Mouse (Mus musculus) erythroblast, embryonic 14.5 days (primary cell): ENCODE measurements around the gene Rgcc. TPM values are rescaled to one million over a fixed set of nuclear protein-coding genes. Genes with fewer than 3 reads are reported as not detected.

Source experiments
- H3K27me3 ChIP-seq: 2 replicates; pipeline ENCODE4 v1.6.1; 2012; ENCODE audit warnings: inconsistent platforms; ENCODE audit not compliant: control insufficient read depth
- H3K36me3 ChIP-seq: 2 replicates; pipeline ENCODE4 v1.6.1; 2012; ENCODE audit warnings: mild to moderate bottlenecking, inconsistent platforms; ENCODE audit not compliant: control insufficient read depth
- H3K4me1 ChIP-seq: 2 replicates; pipeline ENCODE4 v1.6.1; 2012; ENCODE audit warnings: inconsistent platforms; ENCODE audit not compliant: control insufficient read depth
- H3K4me3 ChIP-seq: replicated peaks from 2 replicates; pipeline ENCODE3; 2012; ENCODE audit warnings: moderate library complexity, mild to moderate bottlenecking, inconsistent platforms
- H3K9me3 ChIP-seq: 2 replicates; pipeline ENCODE4 v1.6.1; 2012; ENCODE audit warnings: low read length, inconsistent platforms, mixed read lengths; ENCODE audit not compliant: control insufficient read depth
- GATA1 ChIP-seq: IDR thresholded peaks from 2 replicates; pipeline ENCODE4 v1.6.1; 2012; ENCODE audit warnings: low read length, inconsistent platforms, mixed read lengths
- TAL1 ChIP-seq: IDR thresholded peaks from 3 replicates; pipeline ENCODE4 v1.6.1; 2012; ENCODE audit warnings: low read length, inconsistent platforms, mixed read lengths
- polyA plus RNA-seq: library from polyadenylated mRNA; stranded (reverse); fragments of >175 nt; gene quantifications from 2 replicates; pipeline ENCODE4 v1.2.3, GENCODE M21; 2012

Gene Rgcc
- polyA plus RNA-seq, 1 experiment, result 77.8 TPM

DNA sequence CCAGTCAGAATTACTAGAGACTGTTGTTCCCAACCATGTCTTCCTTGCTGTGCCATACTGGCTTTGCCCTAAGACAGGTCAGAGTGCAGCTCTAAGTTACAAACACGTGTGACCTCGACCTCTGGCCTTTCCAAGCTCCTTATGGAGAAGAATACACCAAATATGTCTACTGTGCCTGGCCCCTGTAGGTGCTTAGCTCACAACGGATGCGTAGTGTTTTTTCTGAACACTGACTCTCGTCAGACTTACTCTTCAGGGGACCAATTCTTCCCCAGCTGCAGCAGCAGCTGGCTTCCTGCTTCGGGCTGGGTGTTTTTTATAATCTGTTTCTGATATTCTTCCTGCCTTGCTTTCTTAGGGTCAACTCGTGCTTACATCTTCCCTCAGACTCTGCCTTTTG, 14.4 kb upstream of the Rgcc start:
- H3K4me1 ChIP-seq, result peaks cover 31% of the 10 kb centered on the region
- H3K27me3 ChIP-seq, result no peaks in the 10 kb centered on the region
- no peak for TF ChIP-seq TAL1
- no peak for TF ChIP-seq GATA1
- H3K4me3 ChIP-seq, result no peak overlapping the region
- H3K9me3 ChIP-seq, result no peaks in the 10 kb centered on the region
- H3K36me3 ChIP-seq, result no peaks in the 10 kb centered on the region

DNA sequence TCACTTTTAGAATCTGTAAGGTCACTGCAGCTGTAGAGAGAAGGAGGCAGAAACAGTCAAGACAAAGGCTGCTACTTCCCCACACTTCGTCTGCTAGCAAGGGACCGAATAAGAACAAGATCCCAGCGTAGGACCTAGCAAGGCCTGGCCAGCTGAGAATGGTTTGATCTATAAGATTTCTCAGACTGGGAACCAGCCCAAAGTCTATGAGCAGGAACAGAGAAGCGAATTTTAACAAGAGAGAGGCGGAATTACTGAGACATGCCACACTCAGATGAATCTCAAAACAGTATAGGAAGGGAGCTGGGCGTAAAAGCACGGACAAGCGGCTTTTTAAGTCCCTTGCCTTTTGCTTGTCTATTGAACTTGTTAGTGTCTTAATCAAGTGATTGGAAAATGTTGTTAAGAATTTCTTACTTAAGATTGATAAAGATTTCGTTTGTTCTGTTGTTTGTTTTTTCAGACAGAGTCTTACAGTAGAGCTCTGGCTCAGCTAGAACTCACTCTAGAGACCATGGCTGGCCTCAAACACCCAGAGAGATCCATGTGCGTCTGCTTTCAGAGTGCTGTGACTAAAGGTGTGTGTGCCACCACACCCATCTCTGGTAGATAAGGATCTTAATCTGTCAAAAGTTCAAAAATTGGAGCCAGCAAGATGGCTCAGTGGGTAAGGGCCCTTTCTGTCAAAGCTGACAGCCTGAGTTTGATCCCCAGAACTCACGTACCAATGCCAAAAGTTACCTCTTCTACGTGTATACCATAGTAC, 13.0 kb upstream of the Rgcc start:
- Histone ChIP-seq H3K4me3 (no peak overlapping the region), H3K4me1 (peaks cover 38% of the 10 kb centered on the region), H3K27me3 (no peaks in the 10 kb centered on the region), H3K36me3 (no peaks in the 10 kb centered on the region), H3K9me3 (no peaks in the 10 kb centered on the region)
- TF ChIP-seq GATA1, result no peak
- TF ChIP-seq TAL1, result no peak

DNA sequence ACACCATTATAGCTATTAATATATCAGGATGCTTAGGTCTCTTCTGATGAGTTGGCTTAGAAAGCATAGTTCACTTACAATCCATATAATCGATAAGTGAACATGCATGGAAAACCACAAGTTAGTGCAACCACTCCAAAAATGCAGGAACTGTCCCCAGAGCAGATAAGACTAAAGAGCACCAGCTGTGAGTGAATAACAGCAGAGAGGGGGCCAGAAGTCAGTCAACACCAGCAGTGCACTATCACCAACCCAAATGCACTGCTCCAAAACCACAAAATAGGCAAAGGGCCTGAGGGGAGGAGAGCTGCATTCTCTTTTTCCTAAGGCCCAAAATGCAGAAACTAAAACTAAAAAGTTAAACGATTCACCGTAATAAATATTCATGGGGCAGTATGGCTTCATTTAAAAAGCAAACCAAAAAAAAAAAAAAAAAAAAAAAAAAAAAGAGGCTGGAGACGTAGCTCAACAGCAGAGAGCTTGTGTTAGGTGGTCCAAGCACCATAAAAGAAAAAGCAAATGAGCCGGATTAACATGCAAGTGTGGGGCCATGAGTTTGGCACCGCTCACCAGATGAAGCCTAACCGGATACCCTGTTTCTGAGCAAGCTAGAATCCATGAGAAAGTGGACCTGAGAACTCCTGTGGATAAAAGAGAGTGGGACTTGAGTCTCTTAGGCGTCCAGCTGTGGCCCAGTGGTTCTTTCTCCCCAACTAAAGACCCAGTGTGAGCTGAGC, 12.2 kb upstream of the Rgcc start:
- no peaks in the 10 kb centered on the region for H3K9me3 ChIP-seq
- TF ChIP-seq GATA1, result no peak
- no peak for TF ChIP-seq TAL1
- no peaks in the 10 kb centered on the region for H3K27me3 ChIP-seq
- H3K4me3 ChIP-seq, result no peak overlapping the region
- H3K36me3 ChIP-seq, result no peaks in the 10 kb centered on the region
- H3K4me1 ChIP-seq, result peaks cover 46% of the 10 kb centered on the region

DNA sequence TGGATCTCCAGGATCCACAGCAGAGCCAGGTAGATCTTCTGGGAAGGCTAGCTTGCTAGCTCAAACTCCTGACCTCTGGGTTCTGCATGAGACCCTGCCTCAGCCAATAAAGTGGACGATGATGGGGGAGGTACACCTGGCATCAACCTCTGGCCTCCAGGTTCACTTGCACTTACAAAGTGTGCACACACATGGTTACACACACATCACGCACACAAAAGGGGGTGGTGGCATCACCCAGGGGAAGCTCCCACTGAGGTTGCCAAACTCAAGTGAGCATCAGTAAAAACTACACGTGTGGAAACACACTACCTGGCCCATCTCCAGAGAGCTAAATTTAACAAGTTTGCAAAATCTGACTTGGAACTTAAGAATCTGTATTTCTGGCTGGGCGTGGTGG, 11.3 kb upstream of the Rgcc start:
- Histone ChIP-seq H3K4me3 (no peak overlapping the region), H3K36me3 (no peaks in the 10 kb centered on the region), H3K27me3 (no peaks in the 10 kb centered on the region), H3K9me3 (no peaks in the 10 kb centered on the region), H3K4me1 (peaks cover 55% of the 10 kb centered on the region)
- TF ChIP-seq TAL1 (no peak), GATA1 (no peak)

DNA sequence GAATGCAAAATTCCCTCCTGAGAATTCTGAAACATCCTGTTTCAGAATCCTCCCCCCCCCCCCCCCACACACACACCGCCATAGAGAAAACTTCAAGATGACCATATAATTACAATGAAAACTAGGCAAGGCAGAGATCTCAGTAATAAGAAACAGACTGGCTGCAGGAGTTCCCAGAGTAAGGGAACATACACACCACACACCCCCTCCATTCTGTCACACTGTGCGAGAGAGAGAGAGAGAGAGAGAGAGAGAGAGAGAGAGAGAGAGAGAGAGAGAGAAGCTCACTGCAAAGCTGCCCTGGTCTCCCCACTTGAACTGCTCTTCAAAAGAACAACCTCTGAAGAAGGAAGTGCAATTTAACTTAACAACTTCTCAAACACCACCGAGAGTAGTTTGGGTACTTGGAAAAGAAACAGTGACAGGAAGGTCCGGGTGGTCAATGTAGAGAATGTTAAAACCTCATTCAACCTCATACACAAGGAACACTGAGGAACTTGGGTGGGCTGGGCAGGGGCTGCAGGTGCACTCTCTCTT, 10.5 kb upstream of the Rgcc start:
- Histone ChIP-seq H3K9me3 (peaks cover 3% of the 10 kb centered on the region), H3K4me1 (peaks cover 62% of the 10 kb centered on the region), H3K4me3 (no peak overlapping the region), H3K27me3 (no peaks in the 10 kb centered on the region), H3K36me3 (peaks cover 3% of the 10 kb centered on the region)
- TF ChIP-seq GATA1, result no peak
- TF ChIP-seq TAL1, result no peak

DNA sequence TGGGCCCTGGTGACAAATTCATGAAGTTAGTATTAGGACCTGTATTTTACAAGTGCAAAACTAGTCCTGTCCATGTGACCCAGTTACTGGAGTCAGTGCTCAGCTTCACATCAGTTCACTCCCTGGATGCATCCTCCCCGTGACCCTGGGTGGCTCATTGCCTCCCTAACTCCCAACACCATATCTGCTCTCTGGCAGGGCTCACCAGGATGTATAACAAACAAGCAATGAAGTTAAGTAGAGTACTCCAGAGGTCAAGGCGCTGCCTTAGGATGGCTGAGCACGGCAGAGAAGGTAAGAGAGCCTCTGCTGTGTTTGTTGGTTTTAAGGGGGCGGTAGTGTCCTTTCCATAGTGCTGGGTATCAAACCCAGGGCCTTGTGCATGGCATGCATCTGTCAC, 7.7 kb upstream of the Rgcc start:
- Histone ChIP-seq H3K4me1 (peaks cover 79% of the 10 kb centered on the region), H3K4me3 (no peak overlapping the region), H3K27me3 (peaks cover 3% of the 10 kb centered on the region; the same call in 1 of the 2 replicates), H3K9me3 (peaks cover 29% of the 10 kb centered on the region), H3K36me3 (peaks cover 25% of the 10 kb centered on the region)
- no peak for TF ChIP-seq TAL1
- no peak for TF ChIP-seq GATA1

DNA sequence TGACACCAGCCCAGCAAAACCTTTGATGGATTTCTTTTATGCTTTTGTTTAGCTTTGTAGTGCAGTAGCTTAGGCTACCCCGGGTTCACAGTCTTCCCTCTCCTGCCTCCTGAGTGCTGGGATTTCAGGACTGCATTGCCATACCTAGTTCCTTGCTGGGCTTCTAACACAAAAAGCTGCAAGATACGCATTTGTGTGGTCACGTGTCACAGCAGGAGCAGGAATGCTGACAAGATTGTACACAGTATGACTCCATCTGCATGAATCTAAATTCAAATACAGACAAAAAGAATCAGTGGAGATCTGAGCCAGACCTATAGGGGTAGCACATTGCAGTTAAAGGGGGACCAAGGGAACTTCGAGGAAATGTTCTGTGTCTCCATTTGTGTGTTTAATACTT, 6.9 kb upstream of the Rgcc start:
- Histone ChIP-seq H3K9me3 (peaks cover 36% of the 10 kb centered on the region), H3K36me3 (peaks cover 31% of the 10 kb centered on the region), H3K4me1 (peaks cover 79% of the 10 kb centered on the region), H3K4me3 (no peak overlapping the region), H3K27me3 (peaks cover 3% of the 10 kb centered on the region; the same call in 1 of the 2 replicates)
- TF ChIP-seq TAL1 (no peak), GATA1 (no peak)

DNA sequence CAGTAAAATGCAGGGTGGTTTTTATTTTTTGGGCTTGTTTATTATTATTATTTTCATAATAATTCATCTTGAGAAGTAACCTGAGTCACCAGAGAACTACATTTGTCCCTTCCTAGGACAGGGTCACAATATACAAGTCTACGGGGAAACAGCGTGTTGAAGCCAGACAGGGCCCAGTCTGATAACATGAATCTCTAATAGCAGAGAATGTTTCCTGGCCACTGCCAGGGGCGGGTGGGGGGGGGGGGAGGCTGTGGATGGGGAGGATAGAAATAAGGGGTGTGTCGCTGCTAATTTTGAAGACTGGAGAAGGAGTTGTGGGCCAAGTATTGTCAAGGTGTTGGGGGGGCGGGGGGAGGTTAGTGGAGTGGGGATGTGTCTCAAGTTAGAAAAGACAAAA, 6.5 kb upstream of the Rgcc start:
- TF ChIP-seq GATA1 (no peak), TAL1 (no peak)
- H3K27me3 ChIP-seq, result peaks cover 3% of the 10 kb centered on the region; the same call in 1 of the 2 replicates
- H3K4me1 ChIP-seq, result peaks cover 79% of the 10 kb centered on the region
- no peak overlapping the region for H3K4me3 ChIP-seq
- peaks cover 33% of the 10 kb centered on the region for H3K36me3 ChIP-seq
- H3K9me3 ChIP-seq, result peaks cover 41% of the 10 kb centered on the region

DNA sequence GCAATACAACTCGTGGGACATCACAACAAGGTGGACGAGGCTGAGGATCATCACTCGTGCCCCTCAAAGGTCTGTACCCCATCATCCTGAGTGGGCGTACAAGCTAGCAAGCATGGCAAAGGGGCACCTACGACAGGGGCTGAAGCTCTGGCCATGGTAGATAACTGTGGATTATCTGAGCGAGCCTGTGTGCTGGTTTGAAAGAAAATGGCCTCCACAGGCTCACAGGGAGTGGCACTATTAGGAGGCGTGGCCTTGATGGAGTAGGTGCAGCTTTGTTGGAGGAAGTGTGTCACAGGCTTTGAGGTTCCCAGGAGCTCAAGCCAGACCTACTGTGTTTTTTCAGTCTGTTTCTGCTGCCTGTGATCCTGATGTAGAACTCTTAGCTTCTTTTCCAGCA, 5.7 kb upstream of the Rgcc start:
- Histone ChIP-seq H3K4me3 (peak overlapping the region; percentile 18), H3K36me3 (peaks cover 35% of the 10 kb centered on the region), H3K27me3 (peaks cover 3% of the 10 kb centered on the region; the same call in 1 of the 2 replicates), H3K9me3 (peaks cover 41% of the 10 kb centered on the region), H3K4me1 (peaks cover 81% of the 10 kb centered on the region)
- peak; percentile 60 for TF ChIP-seq GATA1
- TF ChIP-seq TAL1, result peak; percentile 71
